Mouse (Mus musculus) spleen, postnatal 0 days (tissue): ENCODE data around the gene Stfa3. TPM values are rescaled to one million over a fixed set of nuclear protein-coding genes. Genes with fewer than 3 reads are reported as not detected.

ENCODE experiments used
- polyA plus RNA-seq: library from polyadenylated mRNA; unstranded; fragments of >200 nt; fragmentation: Nextera tagmentation; extraction: Ambion mirVana; gene quantifications from 2 replicates; pipeline ENCODE4 v1.2.1, GENCODE M21; 2015

Stfa3 gene
- polyA plus RNA-seq: 471 and 625 TPM in 2 replicates

DNA sequence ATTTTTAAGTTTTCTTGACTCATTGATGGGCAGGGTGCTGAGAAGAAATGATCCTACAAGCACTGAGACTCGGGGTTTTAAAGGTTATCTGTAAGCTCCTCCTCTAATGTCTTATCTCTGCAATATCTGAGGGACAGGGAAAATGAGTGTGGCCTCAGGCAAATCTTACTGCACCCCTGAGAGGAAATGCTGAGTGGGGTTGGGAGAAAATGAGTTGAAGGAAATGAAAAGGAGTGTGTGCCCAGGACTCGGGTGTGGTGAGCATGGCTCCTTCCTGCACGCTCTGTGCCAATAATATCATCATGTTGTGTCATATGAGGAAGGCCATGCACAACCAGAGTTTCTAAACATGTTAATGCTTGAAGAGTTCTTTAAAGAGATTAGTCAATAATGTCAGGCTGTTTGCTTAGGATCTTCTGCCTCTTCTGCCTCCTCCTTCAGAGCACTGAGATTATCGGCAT lies at the start of gene Stfa3:
Gene Stfa3, minus strand, starts transcription at position 51 of the 461 bp plus-strand sequence.

DNA sequence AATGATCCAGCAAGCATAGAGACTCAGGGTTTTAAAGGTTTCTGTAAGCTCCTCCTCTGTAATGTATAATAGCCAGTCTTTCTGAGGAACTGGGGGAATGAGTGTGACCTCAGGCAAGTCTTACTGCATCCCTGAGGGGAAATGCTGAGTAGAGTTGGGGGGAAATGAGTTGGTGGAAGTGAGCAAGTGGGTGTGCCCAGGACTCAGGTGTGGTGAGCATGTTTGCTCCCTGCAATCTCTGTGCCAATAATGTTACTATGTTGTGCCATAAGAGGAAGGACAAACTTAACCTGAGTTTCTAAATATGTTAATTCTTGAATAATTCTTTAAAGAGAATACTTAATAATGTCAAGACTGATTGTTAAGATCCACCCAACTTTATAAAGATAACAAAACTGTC lies 46.8 kb downstream of the Stfa3 start, which contains the start of gene Stfa2:
Gene Stfa2, minus strand, starts transcription at position 101 of the 400 bp plus-strand sequence.

Other genes with a start within 250 kb of the Stfa3 start
- gene Gm5416, start 245.0 kb downstream of the Stfa3 start, polyA plus RNA-seq: 55.9 and 65.7 TPM in 2 replicates
- 394 and 475 TPM in 2 replicates for gene 2010005H15Rik, start 233.9 kb downstream of the Stfa3 start, polyA plus RNA-seq
- 2,161 and 2,883 TPM in 2 replicates for gene Stfa1, start 178.4 kb downstream of the Stfa3 start, polyA plus RNA-seq
- 18.7 and 20.5 TPM in 2 replicates for gene BC117090, start 121.1 kb downstream of the Stfa3 start, polyA plus RNA-seq
- gene BC100530, start 87.6 kb downstream of the Stfa3 start, polyA plus RNA-seq: 1,785 and 2,465 TPM in 2 replicates
- 508 and 698 TPM in 2 replicates for gene Stfa2, start 46.9 kb downstream of the Stfa3 start, polyA plus RNA-seq
- not detected in 2 replicates for gene Casr, start 106.7 kb upstream of the Stfa3 start, polyA plus RNA-seq
- gene Cd86, start 210.7 kb upstream of the Stfa3 start, polyA plus RNA-seq: 6.7 and 8.8 TPM in 2 replicates
- gene Ildr1, start 238.6 kb upstream of the Stfa3 start, polyA plus RNA-seq: 0.14 and 0.25 TPM in 2 replicates